Mouse (Mus musculus) layer of hippocampus, adult 11-12 months (tissue): ENCODE results near the gene Card6.

ENCODE experiments used
- DNase-seq: peaks from one replicate; pipeline ENCODE4 v3.0.0; 2022; ENCODE audit warnings: low spot score

The Card6 gene

DNA sequence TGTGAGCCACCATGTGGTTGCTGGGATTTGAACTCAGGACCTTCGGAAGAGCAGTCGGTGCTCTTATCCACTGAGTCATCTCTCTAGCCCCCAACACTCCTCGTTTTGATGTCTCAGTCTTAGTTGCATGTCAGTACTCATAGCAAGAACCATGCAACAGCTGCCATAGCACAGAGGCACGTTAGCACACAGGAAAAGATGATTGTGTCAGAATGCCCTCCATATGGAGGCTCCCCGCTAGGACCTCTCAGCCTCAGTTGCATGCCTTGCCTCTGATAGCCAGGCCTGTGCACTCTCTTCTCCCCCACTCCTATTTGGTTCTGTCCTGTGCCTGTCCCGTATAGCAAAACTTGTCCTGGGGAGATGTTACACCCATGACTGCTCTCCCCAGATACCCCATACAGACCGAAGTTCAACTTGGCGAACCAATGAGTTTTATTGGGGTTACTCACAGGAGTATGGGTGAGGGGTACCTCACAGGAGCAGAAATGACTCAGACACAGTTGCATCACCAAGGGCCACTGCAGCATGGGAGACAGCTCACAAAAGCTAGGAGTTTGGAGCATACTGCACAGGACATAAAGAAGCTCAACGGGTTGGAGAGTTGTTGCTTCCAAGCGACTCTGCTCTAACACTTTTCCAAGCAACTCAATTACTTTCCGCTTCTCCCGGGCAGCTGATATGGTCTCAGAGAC is 20.9 kb upstream of the Card6 start:
- no peak for DNase-seq

DNA sequence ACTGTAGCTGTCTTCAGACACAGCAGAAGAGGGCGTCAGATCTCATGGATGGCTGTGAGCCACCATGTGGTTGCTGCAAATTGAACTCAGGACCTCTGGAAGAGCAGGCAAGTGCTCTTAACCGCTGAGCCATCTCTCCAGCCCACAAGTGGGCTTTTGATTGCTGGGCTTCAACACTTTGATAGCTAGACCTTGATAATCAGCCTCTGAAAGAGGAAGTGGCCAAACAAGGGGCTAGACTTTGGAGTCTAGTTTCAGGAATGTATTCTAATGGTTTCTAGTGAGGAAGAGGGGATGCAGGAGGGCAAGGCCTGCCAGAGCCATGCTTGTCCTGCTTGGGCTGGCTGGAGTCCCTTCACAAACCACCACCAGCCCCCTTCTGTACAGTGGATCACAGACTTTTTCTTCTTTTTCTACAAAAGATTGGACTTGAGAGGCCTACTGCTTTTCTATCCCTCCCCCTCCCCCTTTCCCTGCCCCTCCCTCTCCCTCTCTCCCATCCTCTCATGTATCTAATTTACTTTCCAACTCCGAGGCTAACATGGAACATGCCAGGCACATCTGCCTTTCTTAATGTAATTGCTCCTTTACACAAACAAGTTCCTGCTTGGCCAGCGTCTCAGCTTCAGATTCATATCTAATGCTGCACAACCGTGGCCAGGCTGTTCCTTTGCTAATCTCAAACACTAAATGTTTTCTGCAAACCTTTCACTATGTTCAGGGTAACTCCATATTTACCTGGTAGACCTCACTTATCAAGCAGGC is 20.0 kb upstream of the Card6 start:
- no peak for DNase-seq

DNA sequence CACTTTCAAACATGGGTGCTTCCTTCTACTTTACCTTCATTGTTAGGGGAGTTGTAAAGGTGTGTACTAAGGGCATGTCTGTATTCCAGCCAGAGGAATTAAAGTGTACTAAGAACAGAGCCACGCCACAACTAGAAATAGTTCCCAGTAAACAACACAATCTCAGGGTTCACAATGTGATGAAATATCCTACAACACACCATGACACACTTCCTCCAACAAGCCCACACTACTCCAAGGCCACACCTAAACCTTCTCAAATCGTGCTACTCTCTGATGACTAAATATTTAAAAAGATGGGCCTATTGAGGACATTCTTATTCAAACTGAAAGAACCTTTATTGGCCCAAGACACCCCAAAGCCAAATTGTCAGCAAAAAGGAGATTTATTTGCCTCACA is 19.1 kb upstream of the Card6 start:
- DNase-seq: no peak

DNA sequence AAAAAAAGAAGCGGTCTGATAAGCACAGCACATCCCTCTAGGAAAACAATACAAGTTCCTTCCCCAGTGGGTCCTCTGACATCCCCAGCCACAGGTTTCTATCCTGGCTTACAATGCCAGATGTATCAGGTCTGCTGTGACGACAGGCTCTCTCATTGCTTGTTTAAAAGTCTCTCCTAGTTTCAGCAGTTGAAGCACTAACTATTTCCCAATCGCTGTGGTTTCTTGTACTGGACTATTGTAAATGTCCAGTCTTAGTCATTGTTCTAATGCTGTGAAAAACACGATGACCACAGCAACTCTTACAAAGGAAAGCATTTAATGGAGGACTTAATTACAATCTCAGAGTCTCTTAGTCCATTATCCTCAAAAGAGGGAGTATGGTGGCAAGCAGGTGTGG is 18.1 kb upstream of the Card6 start:
- DNase-seq: no peak

DNA sequence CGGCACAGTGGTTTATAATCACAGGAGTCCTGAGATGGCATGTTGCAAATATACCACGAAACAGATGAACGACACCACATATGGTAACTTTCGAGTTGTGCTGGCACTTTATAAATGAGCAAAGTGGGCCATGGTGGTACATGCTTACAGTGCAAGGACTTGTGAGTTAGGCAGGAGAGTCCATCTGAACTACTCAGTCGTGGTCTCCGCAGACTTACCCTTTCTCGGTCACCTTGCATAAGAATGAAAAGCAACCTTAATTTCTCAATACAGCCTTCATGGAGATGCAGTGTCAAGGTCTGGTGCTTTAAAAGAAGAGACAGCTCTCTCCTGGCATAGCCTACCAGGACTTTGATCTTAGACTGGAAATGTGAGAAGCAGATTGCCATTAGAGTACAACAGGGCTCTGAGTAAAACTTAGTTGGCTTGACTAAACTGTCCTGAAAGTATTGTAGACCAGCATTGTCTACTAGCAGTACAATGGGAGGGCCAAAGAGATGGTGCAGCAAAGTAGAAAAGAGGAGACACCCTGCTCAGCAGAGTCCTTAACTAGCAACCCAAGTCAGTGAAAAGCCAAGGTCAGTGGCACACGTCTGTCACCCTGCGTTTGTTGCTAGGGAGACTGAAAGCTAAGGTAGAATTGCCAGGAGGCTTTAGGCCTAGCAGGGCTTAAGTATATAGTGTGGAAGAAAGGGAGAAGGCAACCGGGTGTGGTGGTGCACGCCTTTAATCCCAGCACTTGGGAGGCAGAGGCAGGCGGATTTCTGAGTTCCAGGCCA is 13.4 kb upstream of the Card6 start:
- no peak for DNase-seq

DNA sequence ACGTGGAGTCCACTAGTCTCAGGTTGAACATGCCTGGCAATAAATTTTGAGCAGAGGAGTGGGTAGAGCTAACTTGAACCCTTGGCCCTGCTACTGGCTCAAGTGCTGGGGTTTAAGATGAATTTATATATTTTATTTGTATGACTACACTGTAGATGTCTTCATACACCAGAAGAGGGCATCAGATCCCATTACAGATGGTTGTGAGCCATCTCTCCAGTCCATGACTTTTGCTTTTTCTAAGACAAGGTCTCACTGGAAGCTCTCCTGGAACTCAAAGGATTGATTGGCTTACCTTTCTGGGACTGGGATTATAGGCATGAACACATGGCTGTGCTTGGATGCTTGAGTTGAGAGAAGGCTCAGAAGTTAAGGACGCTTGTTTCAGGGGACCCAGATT is 11.4 kb upstream of the Card6 start:
- no peak for DNase-seq

DNA sequence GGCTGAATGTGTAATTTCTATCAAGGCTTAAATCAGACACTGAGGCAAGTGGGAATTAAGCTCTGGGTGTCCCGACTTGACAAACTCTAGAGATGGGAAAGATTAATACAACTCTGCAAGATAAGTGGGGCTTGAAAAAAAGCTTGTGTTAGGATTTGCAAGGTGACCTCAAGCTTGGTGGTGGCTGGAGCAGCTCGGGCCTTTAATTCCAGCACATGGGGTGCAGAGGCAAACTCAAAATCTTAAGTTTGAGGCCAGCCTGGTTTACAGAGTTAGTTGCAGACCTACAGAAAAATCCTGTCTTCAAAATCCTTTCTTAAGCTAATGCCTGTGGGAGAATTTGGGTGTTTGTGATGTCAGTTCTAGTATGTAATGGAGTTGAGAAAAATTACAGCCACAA is 10.9 kb upstream of the Card6 start:
- DNase-seq: no peak

DNA sequence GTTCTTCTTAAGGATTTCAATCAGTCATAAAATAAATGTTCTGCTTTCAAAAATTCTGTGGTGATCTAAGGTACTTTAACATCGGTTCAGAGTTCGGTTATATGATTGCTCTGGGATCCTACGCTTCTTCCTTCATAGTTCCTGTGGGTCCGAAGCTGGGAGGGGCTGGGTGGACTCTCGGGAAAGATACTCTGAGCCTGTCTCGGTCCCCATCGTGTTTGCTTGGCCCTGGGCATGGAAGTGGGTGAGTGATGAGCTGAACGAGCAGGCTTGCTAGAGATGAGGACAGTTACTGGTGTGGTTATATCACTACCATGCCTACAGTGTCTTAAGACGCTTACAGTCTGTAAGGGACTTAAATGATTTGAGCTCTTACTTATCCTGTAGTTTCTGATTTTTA is 10.3 kb upstream of the Card6 start:
- DNase-seq: no peak

DNA sequence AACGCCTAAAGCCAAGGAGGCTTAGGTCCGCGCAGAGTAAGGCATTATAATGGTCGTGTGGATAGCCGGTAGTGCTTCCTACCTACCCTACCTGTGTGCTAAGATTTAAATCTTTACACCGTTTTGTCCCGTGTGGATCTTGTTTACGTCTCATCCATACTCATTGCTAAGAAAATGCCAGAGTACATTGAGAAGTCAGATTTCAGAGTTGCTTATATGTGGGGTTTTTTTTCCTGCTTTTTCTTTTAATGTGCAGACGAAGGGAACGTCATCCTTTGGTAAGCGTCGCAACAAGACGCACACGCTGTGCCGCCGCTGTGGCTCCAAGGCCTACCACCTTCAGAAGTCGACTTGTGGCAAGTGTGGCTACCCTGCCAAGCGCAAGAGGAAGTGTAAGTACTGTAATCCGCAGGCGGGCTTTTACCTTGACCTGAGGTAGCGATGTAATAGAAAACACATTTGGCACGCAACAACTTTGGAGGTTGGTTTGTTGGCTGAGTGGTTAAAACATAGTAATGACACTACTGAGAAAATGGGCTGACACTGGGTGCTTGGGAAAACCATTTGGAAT is 8.8 kb upstream of the Card6 start:
- no peak for DNase-seq

DNA sequence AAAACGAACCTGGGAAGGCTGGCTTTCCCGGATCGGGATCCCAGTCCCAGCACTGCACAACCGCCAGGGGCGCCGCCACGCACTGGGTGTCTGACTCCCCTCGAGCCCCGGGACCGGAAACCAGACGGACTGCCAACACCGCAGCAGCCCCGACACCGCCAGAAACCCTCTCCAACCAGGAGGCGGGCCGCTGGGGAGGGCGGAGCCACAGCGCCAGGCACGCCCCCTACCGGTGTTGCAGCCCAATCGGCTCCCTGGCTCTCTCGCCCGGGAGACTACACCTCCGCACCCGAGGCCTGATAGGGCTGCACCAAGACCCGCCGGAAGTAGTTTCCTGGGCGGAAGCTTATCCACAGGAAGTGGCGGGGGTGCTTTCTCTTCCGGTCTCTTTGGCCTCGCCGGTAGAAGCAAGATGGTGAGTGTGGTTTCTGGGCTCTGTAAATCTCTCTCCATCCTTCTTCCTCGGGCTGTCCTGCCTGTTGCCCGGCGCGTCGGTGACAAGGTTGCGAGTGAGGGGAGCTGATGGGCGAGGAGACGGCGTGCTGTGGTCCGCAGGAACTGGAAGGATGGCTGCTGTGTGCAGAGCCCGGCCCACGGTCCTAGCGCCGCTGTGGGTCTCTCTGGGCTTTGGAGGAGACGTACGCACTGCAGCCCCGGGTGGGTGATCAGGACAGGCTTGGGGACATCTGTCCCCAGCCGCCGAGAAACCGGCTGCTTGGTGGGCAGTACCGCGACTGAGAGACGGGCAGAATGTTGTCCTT is 8.1 kb upstream of the Card6 start, which contains the start of gene Rpl37:
Gene Rpl37 (plus strand): TSS at position 376 of the 761 bp plus-strand sequence.
- peak; percentile 99 for DNase-seq

DNA sequence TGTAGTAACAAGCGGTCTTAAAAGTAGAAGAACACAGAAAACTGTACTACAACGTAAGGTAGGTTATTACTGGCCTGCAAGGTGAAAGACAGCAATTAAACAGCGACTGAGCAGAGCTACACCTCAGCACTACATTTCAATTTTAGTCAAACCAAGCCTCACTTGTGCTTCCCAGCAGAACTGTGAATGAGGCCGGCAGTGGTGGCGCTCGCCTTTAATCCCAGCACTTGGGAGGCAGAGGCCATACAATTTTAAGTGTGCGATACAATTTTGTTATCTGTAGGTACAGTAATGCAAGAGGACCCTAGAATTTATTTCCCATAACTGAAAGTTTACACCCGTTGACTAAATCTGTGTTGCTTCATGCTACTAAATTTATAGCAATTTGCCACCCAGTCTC is 6.8 kb upstream of the Card6 start:
- DNase-seq: no peak

DNA sequence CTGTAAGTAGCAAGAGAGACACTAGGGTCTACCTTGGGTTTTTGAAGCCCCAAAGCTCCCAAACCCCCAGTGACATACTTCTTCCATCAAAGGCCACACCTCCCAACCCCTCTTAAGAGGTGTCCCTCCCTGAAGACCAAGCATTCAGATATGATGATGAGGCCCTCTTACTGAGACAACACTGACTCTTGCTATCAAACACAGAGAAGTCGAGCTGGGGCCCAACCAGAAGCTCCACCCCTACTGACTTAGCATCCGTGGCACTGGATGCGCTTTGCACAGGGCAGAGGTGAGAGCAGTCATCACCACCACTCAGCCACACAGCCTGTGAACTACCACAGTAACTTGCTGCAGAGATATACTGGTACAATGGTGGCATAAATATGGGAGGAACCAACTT is 4.3 kb upstream of the Card6 start:
- DNase-seq: no peak

DNA sequence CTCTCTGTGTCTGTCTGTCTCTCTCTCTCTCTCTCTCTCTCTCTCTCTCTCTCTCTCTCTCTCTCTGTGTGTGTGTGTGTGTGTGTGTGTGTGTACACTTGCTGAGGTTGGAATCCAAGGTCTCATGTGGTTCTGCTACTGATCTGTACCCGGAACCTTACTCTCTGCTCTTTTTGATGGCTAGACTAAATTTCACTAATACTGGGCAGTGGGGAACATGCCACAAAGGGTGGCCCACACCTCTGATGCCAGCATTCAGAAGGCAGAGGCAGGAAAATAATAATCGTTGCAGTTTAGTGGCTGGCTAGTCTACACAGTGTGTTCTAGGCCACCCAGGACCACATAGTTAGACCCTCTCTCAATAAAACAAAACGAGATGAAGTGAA is 309 bp upstream of the Card6 start:
- no peak for DNase-seq

DNA sequence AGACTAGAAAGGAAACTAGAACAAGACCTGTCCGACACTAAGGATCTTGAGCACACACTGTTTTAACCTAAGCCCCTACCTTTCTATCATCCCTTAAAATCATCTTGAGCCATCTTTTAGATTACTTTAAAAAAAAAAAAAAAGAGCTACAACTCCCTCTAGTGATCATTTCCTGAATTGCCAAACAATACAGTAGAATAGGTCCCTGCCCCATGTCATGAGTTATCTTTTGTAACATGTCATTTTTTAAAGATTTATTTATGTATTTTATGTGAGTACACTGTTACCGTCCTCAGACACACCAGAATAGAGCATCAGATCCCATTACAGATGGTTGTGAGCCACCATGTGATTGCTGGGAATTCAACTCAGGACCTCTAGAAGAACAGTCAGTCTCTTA is 2.0 kb downstream of the Card6 start:
- DNase-seq: no peak

DNA sequence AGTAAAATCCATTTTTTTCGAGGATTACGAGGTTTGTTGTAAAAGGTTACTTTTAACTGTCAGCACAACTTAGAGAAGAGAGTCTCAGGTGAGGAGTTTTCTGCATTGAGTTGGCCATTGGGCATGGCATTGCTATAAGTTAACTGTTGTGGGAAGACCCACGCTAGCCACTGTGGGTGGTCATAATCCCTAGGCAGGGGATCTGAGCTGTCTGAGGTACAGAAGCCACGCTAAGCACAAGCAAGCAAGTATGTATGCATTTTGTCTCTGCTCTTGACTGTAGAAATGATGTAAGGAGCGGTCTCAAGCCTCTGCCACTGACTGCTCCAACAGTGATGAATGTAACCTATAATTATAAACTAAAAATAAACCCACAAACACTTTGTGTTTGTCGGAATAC is 2.4 kb downstream of the Card6 start:
- no peak for DNase-seq

DNA sequence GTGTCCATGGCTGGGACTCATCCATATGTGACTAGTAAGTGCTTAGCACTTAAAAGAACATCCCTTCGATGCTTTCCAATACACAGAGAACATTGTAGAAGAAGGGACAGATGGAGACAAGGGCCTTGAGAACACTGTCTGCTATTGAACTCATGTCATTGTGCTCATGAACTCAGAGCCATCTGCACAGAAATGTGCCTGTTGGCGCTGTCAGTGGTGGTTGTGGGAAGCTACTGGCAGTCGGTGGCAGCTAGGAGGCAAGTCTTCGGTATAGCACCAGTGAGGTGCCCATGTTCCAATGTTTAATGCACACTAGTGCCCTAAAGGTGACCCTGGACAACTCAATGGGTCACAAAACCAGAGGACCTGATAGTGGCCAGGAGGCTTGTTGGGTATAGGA is 6.0 kb downstream of the Card6 start:
- peak; percentile 66 for DNase-seq

DNA sequence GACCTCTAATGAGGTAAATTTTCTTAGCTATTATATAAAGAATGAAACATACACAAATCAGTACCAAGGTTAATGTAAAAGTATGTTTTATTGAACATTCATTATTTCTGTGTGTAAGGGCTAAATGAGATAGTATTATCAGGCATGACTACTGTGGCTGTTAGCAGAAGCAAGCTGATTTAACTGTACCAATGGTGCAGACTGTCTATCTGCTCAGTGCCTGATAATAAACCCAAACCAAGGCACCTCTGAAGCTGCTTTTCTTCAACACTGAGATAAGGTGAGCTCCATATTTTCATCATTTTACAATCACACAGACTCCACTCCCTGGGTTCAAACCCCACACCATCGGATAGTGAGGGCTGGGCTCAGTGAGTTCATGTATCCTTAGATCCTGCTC is 11.0 kb downstream of the Card6 start:
- DNase-seq: no peak

DNA sequence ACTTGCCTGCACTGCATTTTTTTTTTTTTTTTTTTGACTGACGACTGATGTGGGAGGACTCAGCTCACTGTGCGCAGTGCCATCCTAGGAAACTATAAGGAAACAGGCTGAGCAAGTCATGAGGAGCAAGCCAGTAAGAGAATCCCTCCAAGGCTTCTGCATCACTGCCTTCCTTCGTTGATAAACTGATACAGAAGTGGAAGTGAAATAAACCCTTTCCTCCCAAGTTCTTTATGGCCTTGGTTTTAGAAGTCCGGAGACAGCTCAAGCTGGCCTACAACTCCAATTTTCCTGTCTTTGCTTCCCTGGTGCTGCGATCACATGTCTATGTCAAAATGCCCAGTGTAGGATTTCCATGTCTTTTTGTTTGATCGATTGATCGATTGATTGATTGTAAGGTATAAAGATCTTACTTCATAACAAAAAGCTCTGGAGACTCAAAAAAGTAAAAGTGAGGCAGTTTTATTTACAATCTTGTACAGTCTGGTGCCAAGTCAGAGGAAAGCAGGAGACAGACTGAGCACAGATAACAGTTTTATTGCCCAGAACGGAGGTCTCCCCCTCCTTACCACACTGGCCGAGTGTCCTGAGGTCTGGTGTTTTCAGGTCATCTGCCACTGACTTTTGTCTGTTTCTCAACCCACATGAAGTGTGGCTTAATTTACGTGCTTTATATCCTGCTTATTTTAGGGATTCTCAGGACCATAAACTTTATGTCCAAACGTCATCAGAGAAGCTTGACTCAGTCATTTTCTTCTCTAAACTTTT is 12.6 kb downstream of the Card6 start:
- no peak for DNase-seq

DNA sequence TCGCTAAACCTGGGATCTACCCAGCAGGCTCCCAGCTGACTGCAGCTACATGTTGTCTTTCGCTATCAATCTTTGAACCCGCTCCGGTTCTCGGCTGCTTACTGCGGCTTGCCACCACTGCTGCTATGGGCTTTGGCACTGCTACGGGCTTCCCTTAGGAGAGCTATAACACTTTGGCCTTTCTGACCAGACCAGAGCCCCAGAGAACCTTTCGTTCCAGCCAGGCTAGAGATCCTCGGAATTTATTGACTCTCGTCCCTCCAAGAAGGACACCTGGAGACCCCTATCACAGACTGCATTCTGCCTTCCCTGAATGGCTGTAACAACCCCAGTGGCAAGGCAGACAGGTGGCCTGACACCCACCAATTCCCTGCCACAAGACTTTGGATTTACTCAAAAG is 18.2 kb downstream of the Card6 start:
- DNase-seq: no peak

DNA sequence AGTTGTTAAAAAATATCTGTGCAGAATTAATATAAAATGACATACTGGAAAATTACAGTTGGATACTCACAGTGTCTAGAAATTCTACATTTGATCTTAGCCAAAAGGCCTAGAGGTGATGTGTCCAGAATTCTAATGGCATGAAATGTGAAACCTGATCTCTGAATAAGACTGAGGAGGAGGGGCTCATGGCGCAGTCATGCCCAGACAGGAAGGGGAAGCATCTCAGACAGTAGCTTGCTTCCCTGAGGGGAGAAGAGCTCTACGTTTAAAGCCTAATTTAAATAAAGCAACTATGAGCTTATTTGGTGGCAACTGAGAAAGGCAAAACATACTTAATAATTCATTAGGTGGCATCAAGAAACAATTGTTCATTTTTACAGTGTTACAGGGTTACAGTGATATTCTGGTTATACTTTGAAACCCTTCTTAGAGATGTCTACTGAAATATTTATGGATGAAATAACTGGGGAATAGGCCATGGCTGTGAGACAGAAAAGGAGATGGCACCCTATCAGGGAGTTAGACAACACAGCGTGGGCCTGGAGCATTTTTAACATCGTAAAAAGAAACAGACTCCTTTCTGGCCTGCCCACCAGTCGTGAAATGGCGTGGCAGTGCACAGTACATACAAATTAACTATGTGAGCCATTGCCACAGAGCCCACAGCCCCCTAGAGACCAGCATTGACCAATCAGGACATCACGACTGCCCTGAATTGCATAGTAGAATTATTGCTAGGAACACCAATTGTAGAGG is 19.3 kb downstream of the Card6 start:
- DNase-seq: no peak
